Mouse (Mus musculus) cerebellum, postnatal 10 days (tissue): ENCODE results near the gene Ptpn7.
A peak's percentile ranks its signal among the peaks of the same experiment; 100 is the strongest.
"Not testable (repeated sequence)": the region's sequence is repeated elsewhere in the genome, so short reads cannot be mapped to it uniquely, and the experiment has no call there.

Source experiments
- DNase-seq, 2 experiments: peaks; one replicate each; pipeline ENCODE4 v3.0.0; 2021; ENCODE audit warnings: mixed read lengths in 2 of 2

The Ptpn7 gene

GRCm38 (mm10) chr1:135132473-135132872 is at the start of gene Ptpn7:
Gene Ptpn7 (plus strand): TSS chr1:135132700.
- DNase-seq, result peak; percentile 83

DNA sequence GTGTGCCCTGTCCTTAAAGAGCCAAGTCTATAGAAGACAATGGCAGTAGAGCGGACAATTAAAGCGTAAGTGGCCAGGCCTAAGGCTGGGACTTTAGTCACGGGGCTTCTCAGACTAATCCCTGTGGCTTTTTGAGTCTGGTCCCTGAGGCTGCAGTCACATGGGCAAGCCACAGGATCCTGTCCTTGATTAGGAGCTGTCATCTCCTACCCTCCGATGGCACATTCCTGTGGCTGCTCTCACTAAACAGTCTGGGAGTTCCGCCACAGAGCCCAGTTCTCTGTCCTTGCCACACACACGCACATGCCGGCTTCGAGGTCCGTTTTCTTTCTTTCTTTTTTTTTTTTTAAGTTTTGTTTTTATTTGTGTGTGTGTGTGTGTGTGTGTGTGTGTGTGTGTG is 49.0 kb upstream of the Ptpn7 start:
- DNase-seq, result no peak

- DNase-seq, result no peak
Measured at GRCm38 (mm10) chr1:135085296-135085871, 47.1 kb upstream of the Ptpn7 start.

DNA sequence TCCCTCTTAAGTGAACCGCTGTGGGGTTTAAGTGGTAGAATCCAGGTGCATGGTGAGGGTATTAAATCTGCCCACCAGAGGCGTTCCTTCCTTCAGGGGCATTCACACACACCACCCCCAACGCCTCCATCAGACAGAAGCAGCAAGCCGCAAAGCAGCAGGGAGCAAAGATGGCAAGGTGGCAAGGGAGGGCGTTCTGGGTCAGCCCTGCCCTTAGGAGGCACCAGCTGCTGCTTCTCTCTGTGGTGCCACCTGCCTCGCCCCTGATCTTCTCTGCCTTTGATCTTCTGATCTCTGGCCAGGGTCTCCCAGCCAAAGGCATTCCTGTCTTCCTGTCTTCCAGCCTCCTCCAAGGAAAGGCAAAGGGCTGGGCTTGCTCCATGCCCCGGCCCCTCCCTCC is 46.5 kb upstream of the Ptpn7 start:
- no peak for DNase-seq

- DNase-seq, result no peak
Measured at GRCm38 (mm10) chr1:135087414-135087813, 45.1 kb upstream of the Ptpn7 start.

DNA sequence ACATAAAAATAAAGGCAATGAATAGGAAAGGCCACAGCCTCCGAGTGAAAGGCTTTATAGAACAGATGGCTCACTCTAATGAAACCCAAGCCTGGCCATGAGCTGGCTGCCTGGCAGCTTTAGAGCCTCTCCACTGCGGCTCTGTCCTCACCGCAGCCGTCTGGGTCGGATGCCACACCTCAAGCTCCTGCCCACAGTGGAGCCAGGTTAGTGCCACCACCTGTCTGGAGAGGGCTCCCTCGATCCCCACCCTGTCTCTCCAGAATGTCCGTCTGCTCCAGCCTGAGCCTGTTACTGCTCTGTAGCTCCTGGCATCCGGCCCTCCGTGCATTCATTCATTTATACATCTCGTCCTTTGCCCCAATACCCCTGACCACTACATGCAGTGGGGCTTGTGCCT is 42.9 kb upstream of the Ptpn7 start:
- peak; percentile 68 to 74 for DNase-seq

- no peak for DNase-seq
Measured at GRCm38 (mm10) chr1:135090914-135091313, 41.6 kb upstream of the Ptpn7 start.

DNA sequence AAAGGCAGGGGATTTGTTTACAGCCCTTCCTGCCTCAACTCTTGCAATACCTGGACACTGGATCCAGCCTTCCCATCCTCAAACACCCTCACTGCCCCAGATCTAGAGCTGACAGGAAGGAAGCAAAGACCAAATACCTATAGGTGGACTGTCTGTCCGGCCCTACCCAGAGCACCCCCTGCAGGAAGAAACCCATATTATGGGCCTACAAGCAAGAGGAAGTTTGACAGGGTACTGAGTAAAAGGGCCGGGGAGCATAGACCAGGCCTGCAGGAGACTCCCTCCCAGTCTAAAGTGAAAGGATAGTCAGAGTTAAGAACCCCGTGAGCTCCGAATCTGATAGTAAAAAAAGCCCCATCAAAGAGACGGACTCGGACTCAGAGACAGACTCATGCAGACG is 37.8 kb upstream of the Ptpn7 start:
- no peak for DNase-seq

DNA sequence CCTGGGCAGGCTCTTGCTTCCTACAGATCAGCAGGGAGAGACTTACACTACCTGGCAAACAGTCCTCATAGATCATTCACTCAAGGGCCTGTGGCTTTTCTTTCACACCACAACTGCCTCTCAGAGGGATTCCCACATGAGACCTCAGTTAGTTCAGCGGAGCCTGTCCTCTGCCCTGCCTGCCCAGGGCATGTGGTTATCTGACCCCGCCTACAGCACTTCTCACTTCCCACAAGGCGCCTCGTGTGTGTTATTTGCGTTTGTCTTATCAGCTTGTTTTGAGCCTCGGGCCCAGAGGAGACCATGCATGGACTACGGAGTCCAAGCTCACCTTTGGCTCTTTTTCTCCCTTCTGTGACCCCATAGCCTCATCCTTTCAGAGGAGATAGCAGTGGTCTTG is 37.3 kb upstream of the Ptpn7 start:
- DNase-seq, result no peak

- peak in 1 of 2 experiments; percentile 38 for DNase-seq
Measured at GRCm38 (mm10) chr1:135096312-135096711, 36.2 kb upstream of the Ptpn7 start.

- no peak for DNase-seq
Measured at GRCm38 (mm10) chr1:135097441-135097840, 35.1 kb upstream of the Ptpn7 start.

- peak; percentile 81 to 88 for DNase-seq
Measured at GRCm38 (mm10) chr1:135098441-135098840, 34.1 kb upstream of the Ptpn7 start.

GRCm38 (mm10) chr1:135100400-135100799 is 32.1 kb upstream of the Ptpn7 start:
- DNase-seq, result no peak

DNA sequence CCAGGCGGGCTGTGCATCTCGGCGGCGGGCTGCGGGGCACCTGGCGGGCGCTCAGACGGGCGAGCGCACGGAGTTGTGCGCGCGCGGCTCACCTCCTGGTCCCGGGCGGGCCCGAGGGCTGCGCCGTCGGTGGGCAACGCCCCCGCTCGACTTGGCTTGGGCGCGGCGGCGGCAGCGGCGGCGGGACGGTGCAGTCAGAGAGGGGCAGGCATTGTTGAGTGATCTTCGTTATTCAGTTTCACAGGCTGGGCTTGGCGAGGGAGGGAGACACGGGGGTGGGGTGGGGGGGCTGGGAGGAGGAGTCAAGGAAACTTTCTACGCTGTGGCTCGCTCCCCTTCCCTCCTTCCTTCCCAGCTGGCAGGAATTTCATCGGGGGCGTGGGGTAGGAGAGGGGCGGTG is 27.4 kb upstream of the Ptpn7 start, which contains the start of gene Lgr6:
Gene Lgr6, minus strand, starts transcription at position 153 of the 400 bp plus-strand sequence.
- no peak for DNase-seq

- peak; percentile 81 to 82 for DNase-seq
Measured at GRCm38 (mm10) chr1:135105951-135106350, 26.5 kb upstream of the Ptpn7 start.

GRCm38 (mm10) chr1:135108611-135109010 is 23.9 kb upstream of the Ptpn7 start:
- DNase-seq, result peak; percentile 79

GRCm38 (mm10) chr1:135110075-135110474 is 22.4 kb upstream of the Ptpn7 start:
- DNase-seq, result peak; percentile 88 to 92

DNA sequence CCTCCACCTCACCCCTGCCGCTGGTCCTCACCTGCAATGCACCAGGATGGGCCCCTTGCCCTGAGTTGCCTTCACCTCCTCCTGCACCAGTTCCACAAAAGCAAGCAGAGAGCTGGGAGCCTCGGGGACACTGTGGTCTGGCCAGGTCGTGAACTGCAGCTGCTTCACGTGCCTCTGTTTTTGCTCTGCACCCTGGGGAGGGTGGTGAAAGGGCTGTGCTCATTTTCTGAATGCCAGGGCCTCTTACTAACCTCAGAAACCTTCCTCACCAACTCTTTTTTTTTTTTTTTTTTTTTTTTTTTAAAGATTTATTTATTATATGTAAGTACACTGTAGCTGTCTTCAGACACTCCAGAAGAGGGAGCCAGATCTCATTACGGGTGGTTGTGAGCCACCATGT is 21.2 kb upstream of the Ptpn7 start:
- DNase-seq, result not testable (repeated sequence)

DNA sequence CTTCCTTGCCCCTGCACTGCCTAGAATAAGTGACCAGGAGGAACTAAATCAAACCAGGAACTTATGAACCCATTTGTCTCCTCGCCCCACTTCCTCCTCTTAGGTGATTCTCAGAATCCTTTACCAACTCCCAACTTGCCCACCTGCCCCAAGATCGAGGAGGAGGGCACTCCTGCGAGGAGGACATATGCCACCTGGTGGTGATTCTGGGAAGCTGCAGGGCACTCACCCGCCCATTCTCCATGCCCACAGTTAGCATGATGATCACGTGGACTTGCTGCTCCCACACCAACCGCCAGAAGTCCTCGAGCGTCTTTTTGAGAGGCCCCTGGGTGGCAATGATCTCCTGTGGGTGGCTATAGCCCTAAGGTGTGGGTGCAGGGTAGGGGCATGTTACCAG is 19.8 kb upstream of the Ptpn7 start:
- DNase-seq, result peak; percentile 74 to 82

DNA sequence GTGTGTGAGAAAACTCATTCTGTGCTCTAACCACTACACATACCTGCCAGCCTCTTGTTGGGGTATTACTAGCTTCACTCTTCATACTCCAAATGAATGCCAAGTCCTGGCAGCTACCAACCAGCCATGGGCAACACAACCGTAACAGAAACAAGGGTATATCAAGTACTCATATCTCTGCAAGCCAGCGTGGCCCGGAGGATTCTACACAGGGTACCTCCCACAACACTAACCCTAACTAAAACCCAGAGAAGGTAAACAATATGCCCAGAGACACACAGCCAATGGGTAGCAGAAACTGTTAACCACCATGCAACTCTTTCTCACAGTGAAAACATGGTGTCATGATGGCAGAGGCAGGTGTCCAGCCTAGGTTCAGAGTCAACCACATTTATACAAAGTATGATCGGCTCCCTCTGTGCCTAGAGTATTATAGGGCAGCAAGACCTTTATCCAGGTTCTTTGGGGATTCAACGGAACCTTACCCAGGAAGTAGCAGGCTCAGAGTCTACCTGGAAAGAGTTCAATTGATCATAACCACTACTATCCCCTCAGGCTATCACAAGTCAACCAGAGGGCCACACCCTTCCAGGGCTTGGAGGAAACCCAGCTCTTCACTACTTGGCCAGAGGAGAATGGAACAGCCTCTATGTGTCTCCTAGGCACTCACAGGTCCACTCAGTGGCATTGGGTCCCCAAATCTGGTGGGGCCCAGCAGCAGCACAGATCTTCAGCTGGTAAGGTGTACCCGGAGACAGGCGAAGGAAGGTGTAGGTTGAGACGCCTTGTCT is 7.7 kb upstream of the Ptpn7 start:
- no peak for DNase-seq

DNA sequence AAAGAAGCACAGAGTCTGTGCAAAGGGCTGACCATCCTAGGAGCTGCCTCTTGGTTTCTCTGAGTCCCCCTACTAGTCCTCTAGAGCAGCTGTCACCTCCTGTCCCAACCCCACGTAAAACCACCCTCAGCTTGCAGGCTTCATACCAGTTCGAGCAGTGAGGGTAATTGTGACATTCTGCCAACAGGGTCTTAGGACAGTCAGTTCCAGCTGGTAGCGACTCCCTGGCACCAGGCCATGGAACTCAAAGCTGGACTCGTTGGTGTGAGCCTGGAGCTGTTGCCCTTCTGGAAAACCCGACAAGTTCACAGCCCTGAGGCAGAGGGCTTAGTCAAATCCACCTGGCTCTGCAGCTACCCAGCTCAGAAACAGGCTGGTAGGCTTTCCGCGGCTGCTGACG is 6.5 kb upstream of the Ptpn7 start:
- peak; percentile 87 to 88 for DNase-seq

GRCm38 (mm10) chr1:135126443-135127027 is 6.0 kb upstream of the Ptpn7 start:
- no peak for DNase-seq

DNA sequence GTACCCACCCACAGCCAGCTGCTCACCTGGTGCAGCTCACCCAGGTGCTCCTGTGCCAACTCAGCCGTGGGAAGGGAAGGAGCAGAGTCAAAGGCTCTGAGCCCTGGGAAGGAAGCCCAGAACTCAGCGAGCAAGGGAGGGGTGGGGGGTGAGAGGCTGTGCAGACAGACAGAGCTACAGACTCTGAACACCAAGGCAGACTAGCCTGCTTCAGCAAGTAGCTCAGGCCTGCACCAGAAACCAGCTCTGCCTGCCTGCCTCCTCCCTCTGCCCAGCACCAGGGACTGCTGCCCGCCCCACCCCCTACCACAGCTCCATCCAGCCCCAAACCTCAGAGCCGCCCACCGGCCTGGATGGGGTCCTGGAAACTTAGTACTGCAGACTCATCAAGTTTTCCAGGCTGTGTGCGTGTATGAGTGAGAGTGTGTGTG is 4.5 kb upstream of the Ptpn7 start:
- DNase-seq, result peak in 1 of 2 experiments; percentile 35

DNA sequence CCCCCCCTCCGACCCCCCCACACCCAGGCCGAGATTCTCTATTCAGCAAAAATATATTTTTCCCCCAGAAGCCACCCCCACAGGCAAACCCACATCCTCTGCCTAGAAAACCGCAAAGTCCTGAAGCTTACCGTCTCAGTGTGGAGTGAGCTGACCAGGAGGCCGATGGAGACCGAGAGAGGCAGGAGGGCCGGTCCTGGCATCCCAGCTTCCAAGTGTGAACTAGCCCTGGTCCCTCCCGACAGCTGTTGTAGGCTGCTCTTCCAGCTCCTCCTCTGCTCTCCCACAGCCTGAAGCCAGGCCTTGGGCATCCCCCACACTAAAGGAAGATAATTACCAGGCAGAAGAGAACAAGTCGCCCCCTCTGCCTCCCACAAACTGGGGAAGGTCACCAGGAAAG is 3.5 kb upstream of the Ptpn7 start:
- no peak for DNase-seq
